Mouse (Mus musculus) layer of hippocampus, postnatal 14 days (tissue): Measurements from ENCODE around the gene Hoxb4. TPM values are rescaled to one million over a fixed set of nuclear protein-coding genes. Genes with fewer than 3 reads are reported as not detected.

Experiments used
- DNase-seq, 2 experiments: peaks; one replicate each; pipeline ENCODE4 v3.0.0; 2021 to 2022; ENCODE audit warnings: low spot score in 2 of 2, mixed read lengths in 1 of 2
- total RNA-seq, 2 experiments: library from RNA; stranded (reverse); gene quantifications; 2 replicates each; pipeline ENCODE4 v1.2.3; 2021

The Hoxb4 gene
- total RNA-seq, 2 experiments from 2014 or later = not detected

DNA sequence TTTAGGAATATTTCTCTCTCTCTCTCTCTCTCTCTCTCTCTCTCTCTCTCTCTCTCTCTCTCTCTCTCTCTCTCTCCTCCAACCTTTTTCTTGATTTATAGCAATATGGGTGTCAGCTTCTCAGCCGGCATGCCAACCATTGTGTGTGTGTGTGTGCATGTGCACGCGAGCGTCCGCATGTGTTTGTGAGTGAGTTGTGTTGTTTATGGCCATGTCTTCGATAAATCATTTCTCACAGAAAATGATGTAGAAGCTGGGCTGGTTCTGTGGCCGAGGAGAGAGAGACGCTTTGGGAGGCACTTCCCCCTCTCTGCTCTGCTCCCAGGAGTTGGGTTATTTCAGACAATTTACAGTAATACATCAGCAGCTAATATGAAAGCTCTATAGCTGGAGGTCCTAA is 10.5 kb downstream of the Hoxb4 start:
- no peak for DNase-seq

DNA sequence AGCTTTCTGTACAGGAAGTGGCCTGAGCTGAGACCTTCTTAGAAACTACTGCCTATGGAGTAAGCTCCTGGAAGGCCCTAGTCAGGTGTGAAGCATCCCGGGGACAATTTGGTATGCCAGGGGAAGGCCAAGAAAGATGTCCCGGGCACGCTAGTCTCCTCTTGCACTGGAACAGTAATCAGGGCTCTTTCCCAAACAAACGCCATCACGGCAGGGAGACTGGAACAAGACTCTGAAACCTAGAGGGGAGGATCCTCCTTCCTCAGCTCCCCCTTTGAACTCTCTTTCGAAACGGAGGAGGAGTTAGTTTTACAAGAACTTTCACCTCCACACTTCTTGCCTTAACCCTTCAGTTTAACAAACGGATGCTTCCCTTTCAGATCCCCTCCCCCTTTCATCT is 14.0 kb downstream of the Hoxb4 start:
- no peak for DNase-seq

DNA sequence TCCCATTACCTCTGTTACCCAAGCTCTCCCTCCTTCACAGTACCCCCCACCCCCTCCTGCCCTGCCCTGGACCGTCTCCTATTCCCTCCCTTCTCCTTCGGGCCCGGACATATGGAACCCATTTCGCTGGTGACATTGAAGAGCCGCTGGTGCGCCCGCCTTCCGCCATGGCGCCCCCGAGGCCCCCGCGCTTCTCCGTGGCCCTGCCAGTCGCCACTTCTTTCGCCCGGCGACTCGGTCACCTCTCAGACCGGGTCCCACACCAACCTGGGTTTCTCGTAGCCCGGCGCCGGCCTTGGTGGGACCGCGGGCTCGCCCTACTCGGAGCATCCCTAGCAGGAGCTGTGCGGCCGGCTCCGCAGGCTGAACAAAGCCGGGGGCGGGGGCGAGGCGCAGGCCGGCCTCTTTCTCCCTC is 14.6 kb downstream of the Hoxb4 start:
- no peak for DNase-seq

DNA sequence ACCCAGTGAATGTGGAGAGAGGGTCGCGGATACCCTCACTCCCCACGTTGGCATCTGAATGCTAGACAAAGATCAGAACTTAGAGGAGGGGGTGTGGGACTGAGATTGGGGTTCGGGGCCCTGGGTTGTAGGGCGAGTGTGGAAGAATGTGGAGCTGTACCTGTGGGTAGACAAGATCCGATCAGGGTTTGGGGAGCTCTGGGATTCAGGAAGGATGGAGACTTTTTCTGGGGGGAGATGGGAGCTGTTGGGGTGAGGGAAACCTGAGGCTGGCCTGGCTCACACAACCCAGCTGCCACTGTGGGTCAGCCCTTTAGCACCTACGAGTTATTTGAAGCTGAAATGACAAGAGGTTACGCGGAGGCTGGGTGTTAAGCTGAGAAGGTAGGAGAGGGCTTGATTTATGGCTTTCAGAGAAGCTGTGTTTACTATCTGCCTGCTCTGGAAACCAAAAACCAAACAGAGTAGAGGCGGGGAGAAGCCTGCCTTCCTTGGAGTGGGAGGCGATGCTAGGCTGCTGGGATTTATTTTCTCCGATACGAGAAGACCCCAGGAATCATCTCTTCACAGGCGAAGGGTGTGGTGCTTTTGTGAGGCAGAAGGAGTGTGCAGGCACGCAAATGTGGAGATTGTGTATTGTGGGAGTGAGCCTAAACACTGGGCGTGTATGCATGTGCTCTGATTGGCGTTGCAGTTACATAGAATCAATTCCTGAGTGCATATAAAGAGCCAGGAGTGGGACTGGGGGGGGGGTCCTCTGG is 15.4 kb downstream of the Hoxb4 start:
- DNase-seq = no peak

DNA sequence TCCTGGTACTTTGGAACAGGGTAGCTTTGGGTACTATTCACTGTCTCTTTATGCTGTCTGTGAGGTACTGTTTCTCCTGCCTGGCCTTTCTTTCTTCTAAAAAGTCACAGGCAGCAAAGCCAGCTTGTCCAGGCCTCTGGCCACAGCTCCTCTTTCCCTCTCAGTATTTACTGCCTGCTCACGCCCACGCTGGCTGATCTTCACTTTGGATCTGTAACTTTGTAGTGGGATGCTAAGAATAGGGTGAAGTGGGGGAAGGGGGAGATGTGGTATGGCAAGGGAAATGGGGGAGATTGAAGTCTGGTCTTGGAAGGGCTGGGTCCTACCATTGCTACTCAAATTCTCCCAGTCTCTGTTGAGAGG is 15.9 kb downstream of the Hoxb4 start:
- no peak for DNase-seq

DNA sequence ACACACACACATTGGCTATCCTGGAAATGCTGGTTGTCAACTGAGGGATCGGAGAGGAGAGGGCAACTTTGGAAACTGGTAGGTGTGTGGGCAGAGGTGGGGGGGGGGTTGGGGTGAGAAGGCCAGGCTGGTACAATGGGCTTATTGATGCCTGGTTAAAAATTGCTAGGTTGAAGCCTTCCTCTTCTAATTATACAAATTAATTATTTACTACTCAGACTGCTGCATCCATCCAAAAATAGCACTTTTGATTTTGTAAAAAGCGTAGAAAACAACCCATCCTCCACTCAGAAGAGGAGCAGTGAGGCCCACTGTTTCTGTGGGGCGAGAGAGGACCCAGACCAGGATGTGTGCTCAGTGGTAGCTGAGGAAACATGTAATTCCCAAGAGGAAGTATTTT is 16.9 kb downstream of the Hoxb4 start:
- no peak for DNase-seq

DNA sequence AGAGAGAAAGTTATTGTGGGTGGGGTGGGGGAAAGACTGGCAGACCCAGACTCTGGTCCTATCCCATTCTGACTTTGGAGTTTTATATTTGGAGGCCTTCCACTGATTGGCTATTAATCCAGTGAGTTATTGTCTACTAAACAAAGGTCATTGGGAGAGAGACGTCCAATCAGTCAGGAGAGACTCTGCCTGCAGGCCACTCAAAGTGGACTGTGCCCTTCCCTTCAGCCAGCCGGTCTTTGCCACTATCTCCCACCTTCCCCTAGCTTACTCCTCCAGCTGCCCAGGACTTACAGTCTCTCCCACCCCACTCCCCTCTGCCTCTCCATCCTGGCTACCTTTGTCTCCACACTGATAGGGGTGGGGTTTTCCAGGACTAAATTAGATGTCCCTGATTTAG is 18.5 kb downstream of the Hoxb4 start:
- DNase-seq = no peak

DNA sequence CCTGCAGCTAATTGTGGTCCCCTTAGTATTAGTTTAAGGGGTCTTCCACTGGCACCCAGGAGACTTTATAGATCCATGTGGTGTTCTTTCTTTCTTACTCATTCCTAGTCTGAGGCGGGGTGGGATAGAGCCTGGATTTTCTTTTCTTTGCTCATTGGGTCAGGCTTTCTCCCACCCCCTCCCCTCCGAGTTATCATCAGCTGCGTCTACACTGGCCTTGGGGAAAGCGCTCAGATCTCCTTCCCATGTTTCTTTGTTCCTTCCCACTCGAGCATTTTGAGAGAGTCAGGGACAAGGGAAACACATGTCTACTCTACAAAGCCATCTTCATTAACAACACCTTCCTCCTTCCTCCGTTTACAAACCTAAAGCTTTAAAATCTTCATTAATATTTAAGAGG is 19.0 kb downstream of the Hoxb4 start:
- no peak for DNase-seq

DNA sequence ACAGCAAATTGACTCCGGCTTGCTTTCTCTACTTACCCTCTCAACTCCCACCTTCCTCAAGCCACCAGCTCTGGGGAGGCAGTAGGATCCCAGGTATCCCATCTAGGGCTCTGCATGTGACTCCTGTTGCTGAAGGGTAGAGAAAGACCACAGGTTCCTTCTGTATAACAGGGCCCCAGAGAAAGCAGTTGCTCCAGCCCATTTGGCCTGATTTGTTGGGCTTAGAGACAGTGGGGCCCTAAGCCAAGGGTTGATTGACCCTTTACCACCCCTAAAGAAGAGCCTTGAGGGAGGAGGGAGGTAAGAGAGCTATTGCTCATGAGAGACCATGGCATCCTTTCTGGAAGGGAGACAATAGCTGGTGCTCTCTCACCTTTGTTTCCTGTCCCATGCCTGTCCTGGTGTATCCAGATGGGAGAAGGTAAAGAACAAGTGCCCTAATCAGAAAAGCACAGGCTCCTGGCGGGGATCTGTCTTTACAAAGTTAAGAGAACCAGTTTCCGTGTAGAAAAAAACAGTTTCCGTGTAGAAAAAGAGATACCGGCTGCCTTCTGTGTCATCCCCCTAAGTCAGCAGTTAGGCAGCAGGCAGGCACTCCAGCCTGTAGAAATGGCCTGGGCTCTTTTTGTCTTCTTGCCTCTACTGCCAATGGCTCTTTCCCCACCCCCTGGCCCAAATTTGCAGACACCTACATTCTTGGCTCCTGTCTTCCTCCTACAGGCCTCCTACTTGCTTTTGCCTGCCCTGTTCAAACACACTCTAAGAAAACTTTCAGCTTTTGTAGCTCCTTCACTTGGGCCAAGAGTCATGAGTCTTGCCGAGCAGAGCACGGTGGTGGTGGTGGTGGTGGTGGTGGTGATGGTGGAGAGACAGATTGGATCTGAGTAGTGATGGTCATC is 21.1 kb downstream of the Hoxb4 start:
- DNase-seq = no peak

DNA sequence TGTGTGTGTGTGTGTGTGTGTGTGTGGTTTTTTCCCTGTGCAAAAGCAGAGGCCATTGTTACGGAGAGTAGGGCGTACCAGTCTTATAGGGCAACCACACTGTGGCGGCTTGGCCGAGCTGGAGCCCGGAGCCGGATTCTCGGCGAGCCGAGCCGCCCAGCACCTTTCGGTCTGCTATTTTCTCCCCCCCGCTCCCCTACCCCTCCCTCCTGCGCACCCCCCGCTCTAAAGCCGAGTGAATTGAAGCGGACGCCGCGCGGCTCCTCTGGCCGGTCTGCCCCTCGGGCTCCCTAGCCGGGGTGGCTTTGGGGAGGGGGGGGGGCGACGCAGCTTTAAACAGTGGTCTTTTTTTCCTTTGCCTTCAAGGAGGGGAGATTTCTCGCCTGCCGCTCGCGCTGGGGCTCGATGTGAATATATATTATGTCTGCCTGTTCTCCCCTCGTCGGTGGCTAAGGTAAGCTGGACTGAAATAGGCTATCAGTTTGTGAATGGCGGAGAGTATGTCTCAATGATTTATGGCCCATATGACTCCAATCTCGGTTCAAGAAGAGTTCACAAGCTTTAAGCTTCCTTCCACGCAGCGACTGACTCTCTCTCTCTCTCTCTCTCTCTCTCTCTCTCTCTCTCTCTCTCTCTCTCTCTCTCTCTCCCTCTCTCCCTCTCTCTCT is 22.8 kb downstream of the Hoxb4 start:
- DNase-seq = no peak

DNA sequence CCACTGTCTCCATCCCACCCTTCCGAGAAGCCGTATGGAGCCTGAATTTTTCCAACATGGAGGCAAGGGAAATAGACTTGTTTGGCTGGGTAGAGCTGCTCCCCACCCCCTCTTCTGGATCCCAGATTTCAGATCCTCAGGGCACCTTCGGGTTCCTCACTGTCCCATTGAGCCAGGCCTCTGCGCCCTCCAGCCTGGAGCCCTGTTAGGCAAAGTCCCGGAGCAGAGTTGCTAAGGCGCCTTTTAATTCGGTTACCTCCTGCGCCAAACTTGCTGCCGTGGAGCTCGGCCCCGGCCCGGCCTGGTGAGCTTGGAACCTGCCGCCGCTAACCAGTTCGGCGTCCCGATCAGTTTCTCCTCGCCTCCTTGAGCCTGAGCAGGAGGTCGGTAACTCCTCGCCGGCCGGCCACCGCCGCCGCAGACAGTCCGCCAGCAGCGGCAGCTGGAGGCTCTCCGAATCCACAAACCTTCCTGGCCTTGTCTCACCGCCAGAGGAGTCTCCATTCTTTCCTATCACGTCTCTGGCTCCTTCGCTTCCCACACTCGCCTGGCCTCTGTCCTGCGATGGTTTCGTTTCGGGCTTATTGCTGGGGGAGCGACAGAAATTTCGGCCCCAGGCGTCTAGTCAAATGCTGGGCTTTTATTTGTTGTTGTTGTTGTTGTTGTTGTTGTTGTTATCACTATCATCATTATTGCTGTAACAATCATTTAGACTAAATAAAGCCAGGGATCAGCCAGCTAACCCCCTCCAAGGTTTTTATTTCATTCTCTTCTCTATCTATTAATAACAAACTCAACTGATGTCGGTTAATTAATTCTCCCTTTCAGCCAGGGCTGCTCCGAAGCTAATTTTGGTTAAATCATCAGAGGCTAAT is 23.9 kb downstream of the Hoxb4 start:
- DNase-seq = no peak

DNA sequence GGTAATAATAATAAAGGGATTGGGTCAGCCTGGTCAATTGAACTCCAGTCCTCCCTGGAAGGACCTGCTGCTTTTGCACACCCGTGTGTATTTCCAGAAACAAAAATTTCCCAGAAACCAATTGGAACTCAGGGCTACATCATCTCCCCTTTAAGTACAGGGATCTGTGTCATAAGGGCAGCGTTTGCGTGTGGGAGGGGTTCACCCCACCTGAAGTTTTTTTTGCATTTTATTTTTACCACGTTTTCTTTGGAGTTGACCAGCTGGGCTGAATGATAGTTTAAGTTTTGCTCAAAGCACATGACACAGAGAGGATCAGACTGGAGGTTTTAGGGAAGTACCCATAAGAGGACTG is 24.5 kb downstream of the Hoxb4 start:
- no peak for DNase-seq

DNA sequence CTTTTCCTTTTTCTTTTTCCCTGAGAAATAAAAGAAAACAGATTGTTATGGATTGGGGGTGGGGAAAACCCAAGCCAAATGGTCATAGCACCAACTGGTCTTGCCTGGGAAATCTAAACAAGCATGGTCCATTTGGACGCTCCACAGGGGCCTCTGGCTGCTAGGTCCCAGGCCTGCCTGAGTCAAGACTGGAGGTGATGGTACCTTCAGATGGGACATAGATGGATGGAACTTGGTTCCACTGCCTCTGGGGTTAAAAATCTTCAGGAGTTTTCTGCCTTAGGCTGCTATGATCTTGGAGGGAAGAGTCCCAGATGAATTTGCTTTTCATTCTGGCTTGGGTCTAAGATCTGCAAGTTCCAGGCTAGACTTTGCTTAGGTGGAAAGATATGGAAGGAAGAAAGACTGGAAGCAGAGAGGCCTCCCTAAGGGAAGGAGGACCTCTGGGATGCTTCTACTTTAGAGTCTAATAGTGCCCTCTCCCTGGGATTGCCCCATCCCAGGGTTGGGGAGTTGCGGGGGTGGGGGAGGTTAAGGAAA is 25.2 kb downstream of the Hoxb4 start:
- DNase-seq = no peak

DNA sequence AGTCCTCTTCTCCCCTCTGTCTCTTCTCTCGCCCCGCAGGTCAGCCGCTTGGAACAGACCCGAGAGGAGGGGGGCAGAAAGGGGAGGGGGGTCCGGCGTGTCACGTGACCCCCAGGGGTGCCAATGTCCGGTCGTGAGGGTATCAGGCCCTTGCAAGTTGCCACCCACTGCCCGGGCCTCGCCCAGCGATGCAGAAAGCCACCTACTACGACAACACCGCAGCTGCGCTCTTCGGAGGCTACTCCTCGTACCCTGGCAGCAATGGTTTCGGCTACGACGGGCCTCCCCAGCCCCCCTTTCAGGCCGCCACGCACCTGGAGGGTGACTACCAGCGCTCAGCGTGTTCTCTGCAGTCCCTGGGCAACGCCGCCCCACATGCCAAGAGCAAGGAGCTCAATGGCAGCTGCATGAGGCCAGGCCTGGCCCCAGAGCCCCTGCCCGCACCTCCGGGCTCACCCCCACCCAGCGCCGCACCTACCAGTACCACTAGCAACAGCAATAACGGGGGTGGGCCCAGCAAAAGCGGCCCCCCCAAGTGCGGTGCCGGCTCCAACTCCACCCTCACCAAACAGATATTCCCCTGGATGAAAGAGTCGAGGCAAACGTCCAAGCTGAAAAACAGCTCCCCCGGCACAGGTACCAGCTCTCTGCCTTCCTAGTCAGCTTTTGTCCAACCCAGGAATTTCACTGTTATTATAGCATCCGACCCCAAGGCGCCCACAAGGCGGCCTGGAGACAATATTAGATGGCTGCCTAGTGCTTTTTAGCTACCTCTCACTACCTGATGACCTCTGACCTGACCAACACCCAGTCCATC is 26.2 kb downstream of the Hoxb4 start:
- DNase-seq = no peak

DNA sequence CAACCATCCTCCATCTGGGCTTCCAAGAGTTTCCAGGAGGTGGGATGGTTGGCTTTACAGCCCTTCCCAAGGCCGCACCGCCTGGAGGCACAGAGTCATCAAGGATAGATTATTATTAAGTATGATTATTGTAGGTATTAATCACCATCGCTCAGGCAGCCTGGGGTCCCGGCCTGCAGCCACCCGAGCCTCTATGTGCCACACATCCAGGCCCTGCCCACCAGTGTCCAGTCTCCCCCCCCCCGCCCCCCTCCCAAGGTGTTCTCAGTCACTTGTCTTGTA is 26.8 kb downstream of the Hoxb4 start:
- DNase-seq = no peak

DNA sequence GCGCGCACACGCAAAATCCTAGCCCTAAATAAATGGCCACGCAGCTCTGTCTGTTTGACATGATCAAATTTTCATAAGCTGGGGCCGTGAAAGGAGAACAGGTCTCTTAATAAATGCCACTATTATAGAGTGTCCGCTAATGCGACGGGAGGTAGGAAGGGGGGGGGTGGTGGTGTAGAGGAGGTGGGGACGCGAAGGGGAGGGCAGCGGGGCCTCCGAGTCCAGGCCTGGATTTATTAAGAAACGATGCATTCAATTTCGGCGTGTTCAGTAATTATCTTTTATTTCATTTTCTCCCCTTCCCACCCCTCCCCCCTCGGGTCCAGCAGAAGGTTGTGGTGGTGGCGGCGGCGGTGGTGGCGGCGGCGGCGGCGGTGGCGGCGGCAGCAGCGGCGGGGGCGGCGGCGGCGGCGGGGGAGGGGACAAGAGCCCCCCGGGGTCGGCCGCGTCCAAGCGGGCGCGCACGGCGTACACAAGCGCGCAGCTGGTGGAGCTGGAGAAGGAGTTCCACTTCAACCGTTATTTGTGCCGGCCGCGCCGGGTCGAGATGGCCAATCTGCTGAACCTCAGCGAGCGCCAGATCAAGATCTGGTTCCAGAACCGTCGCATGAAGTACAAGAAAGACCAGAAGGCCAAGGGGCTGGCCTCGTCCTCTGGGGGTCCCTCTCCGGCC is 27.3 kb downstream of the Hoxb4 start:
- no peak for DNase-seq

DNA sequence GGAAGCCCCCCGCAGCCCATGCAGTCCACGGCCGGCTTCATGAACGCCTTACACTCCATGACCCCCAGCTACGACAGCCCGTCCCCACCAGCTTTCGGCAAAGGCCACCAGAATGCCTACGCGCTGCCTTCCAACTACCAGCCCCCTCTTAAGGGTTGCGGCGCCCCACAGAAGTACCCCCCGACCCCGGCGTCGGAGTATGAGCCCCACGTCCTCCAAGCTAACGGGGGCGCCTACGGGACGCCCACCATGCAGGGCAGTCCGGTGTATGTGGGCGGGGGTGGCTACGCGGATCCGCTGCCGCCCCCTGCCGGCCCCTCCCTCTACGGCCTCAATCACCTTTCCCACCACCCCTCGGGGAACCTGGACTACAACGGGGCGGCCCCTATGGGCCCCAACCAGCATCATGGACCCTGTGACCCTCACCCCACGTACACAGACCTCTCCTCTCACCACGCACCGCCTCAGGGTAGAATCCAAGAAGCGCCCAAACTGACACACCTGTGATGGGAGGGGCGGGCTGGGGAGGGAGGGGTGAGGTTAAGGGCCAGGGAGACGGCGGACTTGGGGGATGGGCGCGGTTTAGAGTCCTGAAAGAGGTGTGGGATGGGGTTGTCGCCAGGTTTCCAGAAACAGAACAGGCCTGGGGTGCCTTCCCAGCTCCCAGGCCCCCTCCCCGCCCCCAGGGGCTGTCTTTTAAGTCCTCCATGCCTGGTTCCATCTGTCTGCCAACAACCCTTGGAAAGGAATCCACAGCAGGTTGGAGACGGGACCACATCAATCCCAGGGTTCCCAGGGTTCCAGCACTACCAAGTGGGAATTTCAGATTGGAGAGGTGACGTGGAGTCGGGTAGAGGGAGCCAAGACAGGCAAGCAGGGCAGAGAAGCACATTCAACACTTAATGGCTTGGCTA is 28.1 kb downstream of the Hoxb4 start:
- DNase-seq = no peak

DNA sequence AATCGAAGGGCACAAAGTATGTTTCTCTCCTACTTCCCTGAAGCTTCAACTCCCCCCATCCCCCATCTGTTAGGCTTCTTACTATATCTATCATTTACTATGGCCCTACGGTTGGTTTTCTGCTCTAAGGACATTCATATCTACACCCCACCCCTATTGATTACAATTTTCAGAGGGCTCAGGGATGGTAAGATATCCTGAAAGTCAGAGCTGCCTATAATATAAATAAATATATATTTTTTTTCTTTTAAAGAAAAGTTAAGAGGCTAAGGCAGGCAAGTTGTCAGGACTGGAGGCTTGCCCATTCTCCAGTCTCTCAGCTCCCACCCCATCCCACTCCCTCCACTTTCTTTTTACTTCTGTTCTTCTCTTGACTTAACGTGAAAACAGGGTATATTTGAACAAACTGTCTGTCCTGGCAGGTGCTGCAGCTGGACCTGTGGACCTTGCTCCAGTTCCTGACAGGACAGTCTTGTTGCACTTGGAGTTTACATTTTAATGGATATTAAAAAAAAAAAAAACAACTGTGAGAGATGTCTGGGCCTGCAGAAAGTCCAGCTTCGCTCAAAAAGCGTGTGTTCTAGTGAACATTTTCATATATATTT is 29.0 kb downstream of the Hoxb4 start:
- no peak for DNase-seq
